Mouse (Mus musculus) testis, adult 2 months (tissue): ENCODE data around the gene Gm9887.

Experiments used
- CTCF ChIP-seq: fragments of 200-500 bp; IDR thresholded peaks from 2 replicates; pipeline ENCODE4 v1.5.1; 2012; ENCODE audit warnings: low read depth, mild to moderate bottlenecking, inconsistent platforms, low read length, moderate library complexity; ENCODE audit not compliant: control insufficient read depth, insufficient read depth, insufficient replicate concordance
- POLR2A ChIP-seq: fragments of 200-500 bp; IDR thresholded peaks from 2 replicates; pipeline ENCODE4 v1.6.1; 2012; ENCODE audit warnings: low read depth, mild to moderate bottlenecking, inconsistent platforms, low read length, moderate library complexity; ENCODE audit not compliant: control insufficient read depth

GRCm38 (mm10) chr12:69376132-69376531 is 3.9 kb upstream of the Gm9887 start:
- TF ChIP-seq CTCF (no peak), POLR2A (no peak)
